Mouse (Mus musculus): ENCODE measurements around the gene Bbx. TPM values are rescaled to one million over a fixed set of nuclear protein-coding genes. Genes with fewer than 3 reads are reported as not detected.

Bbx gene
- total and polyA plus RNA-seq, 3 experiments: 6.5 to 36.0 (median 9.2) TPM

DNA sequence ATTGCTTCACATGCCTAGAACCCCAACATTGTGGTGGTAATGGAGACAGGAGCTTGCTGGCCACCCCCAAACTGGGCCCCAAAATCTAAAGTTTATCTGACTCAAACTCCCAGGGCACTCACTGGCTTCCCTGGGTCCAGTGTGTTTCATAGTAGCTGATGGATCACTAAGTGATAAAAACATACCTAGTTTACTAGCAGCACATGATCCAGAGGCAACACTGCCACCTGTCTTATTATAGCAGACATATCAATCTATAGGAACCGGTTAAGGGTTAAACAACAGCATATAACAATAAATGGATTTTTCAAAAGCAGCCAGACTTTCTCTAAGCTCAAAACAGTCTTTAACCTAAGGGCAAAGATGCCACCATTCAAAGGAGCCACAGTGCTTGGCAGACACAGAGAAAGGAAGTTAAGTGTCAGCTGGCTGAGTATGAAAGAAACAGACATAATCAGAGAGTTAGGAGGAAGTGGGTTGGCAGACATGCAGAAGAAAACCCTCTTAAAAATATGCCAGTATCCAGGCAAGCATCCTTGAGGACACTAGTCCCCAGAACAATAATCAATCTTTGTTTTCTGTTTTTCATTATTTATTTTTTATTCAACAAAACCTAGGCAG lies 116.7 kb downstream of the Bbx start:
- TF ChIP-seq POLR2AphosphoS2 (IDR thresholded peaks at IDR 0.05; ENCODE audit: low read length) (no peak), CTCF (IDR thresholded peaks at IDR 0.05 in 2 of 3, conservative IDR thresholded peaks at IDR 0.05 in 1 of 3; ENCODE audit: control insufficient read depth in 1 of 3, insufficient read depth in 1 of 3, low read depth in 2 of 3, low read length in 3 of 3, poor library complexity in 1 of 3, severe bottlenecking in 1 of 3) (peak in 1 of 3 experiments; percentile 7; a peak in 1 of 6 replicates), ETS1 (IDR thresholded peaks at IDR 0.05; ENCODE audit: low read depth, low read length) (peak; percentile 67; the same call in 1 of the 2 replicates), EP300 (IDR thresholded peaks at IDR 0.05; ENCODE audit: low read depth in 1 of 2, low read length in 2 of 2) (peak in 1 of 2 experiments; percentile 28; a peak in 1 of 4 replicates), HCFC1 (IDR thresholded peaks at IDR 0.05; ENCODE audit: low read depth, low read length) (0 out of 2 replicates have a peak, but pooled peaks have one; percentile 15), ZKSCAN1 (IDR thresholded peaks at IDR 0.05; ENCODE audit: low read depth, low read length) (no peak), SIN3A (IDR thresholded peaks at IDR 0.05; ENCODE audit: low read length) (0 out of 2 replicates have a peak, but pooled peaks have one; percentile 25), RCOR1 (IDR thresholded peaks at IDR 0.05; ENCODE audit: low read depth, low read length) (no peak), USF1 (IDR thresholded peaks at IDR 0.05; ENCODE audit: low read depth, low read length) (no peak), MAX (IDR thresholded peaks at IDR 0.05; ENCODE audit: low read length) (no peak)
- peaks cover 0 to 19% of the 10 kb centered on the region in 2 experiments; a peak in 2 of 4 replicates for H3K36me3 ChIP-seq (ENCODE audit: control insufficient read depth in 1 of 2, insufficient read depth in 2 of 2, low read length in 2 of 2)
- peak; percentile 59 for DNase-seq (ENCODE audit: low read depth, low spot score)
- peaks cover 0 to 8% of the 10 kb centered on the region in 2 experiments; a peak in 3 of 4 replicates for H3K4me1 ChIP-seq (ENCODE audit: control insufficient read depth in 1 of 2, insufficient read depth in 2 of 2, low read length in 2 of 2)
- no peak overlapping the region for H3K9ac ChIP-seq (ENCODE audit: control insufficient read depth, low read depth, low read length, poor library complexity, severe bottlenecking)
- H3K27ac ChIP-seq (ENCODE audit: control insufficient read depth, low read depth, low read length): no peak overlapping the region
- no peaks in the 10 kb centered on the region for H3K9me3 ChIP-seq (replicated peaks; ENCODE audit: insufficient read depth, low read length)
- no peak overlapping the region for H3K4me3 ChIP-seq (ENCODE audit: control insufficient read depth in 1 of 2, insufficient read depth in 1 of 2, low read depth in 2 of 2, low read length in 2 of 2)
- no peaks in the 10 kb centered on the region for H3K79me2 ChIP-seq (ENCODE audit: control insufficient read depth, insufficient read depth, low read length, poor library complexity)
- H3K27me3 ChIP-seq (ENCODE audit: control insufficient read depth in 1 of 2, insufficient read depth in 2 of 2, low read length in 2 of 2): no peaks in the 10 kb centered on the region

DNA sequence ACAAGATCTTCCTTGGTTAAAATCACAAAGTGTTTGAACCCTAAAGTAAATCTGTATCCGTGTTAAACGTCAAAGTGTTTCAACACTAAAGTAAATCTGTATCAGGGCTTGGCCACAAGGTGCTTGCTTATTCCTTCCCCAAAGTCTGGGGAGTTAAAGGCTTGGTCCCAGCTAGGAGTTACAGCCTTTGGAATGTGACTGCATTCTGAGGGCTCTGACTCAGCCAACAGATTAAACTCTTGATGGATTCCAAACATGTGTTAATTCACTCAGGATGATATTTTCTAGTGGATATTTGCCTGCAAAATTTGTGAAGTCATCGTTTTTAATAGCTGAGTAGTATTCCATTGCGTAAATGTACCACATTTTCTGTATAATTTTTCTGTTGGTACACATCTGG lies 120.6 kb downstream of the Bbx start:
- Histone ChIP-seq H3K27me3 (ENCODE audit: control insufficient read depth in 1 of 2, insufficient read depth in 2 of 2, low read length in 2 of 2) (no peaks in the 10 kb centered on the region), H3K4me1 (ENCODE audit: control insufficient read depth in 1 of 2, insufficient read depth in 2 of 2, low read length in 2 of 2) (no peaks in the 10 kb centered on the region; a peak in 2 of 4 replicates), H3K36me3 (ENCODE audit: control insufficient read depth in 1 of 2, insufficient read depth in 2 of 2, low read length in 2 of 2) (peaks cover 0 to 6% of the 10 kb centered on the region in 2 experiments; a peak in 2 of 4 replicates), H3K27ac (ENCODE audit: control insufficient read depth, low read depth, low read length) (no peak overlapping the region), H3K4me3 (ENCODE audit: control insufficient read depth in 1 of 2, insufficient read depth in 1 of 2, low read depth in 2 of 2, low read length in 2 of 2) (no peak overlapping the region), H3K9me3 (replicated peaks; ENCODE audit: insufficient read depth, low read length) (no peaks in the 10 kb centered on the region), H3K9ac (ENCODE audit: control insufficient read depth, low read depth, low read length, poor library complexity, severe bottlenecking) (no peak overlapping the region), H3K79me2 (ENCODE audit: control insufficient read depth, insufficient read depth, low read length, poor library complexity) (no peaks in the 10 kb centered on the region)
- TF ChIP-seq MYB (IDR thresholded peaks at IDR 0.05; ENCODE audit: low read depth, low read length) (no peak), MAZ (IDR thresholded peaks at IDR 0.05; ENCODE audit: low read depth, low read length) (no peak), TAL1 (IDR thresholded peaks at IDR 0.05; ENCODE audit: low read length) (no peak), MAFK (IDR thresholded peaks at IDR 0.05; ENCODE audit: borderline replicate concordance, low read depth, low read length) (no peak), ZC3H11A (IDR thresholded peaks at IDR 0.05; ENCODE audit: low read depth, low read length) (no peak), ETS1 (IDR thresholded peaks at IDR 0.05; ENCODE audit: low read depth, low read length) (no peak), ELF1 (IDR thresholded peaks at IDR 0.05; ENCODE audit: low read depth, low read length) (no peak), JUND (IDR thresholded peaks at IDR 0.05; ENCODE audit: low read depth, low read length) (no peak), GATA1 (IDR thresholded peaks at IDR 0.05; ENCODE audit: low read depth, low read length) (no peak), CHD1 (IDR thresholded peaks at IDR 0.05; ENCODE audit: low read depth, low read length) (no peak)
- no peak for DNase-seq (ENCODE audit: low read depth, low spot score)

All from MEL (cell line).